Mouse (Mus musculus): ENCODE results near the gene Smc1b. TPM values are rescaled to one million over a fixed set of nuclear protein-coding genes. Genes with fewer than 3 reads are reported as not detected.

Smc1b gene
- polyA plus RNA-seq, 1 experiment from 2014 or later, result 0.04 TPM

- no peaks in the 10 kb centered on the region for H3K36me3 ChIP-seq (ENCODE audit: control insufficient read depth, insufficient read depth, low read length)
- WGBS, result 59% methylated on average over 12 of the region's 12 CpGs
- no peak overlapping the region for H3K4me3 ChIP-seq (ENCODE audit: low read depth, low read length)
- no peak overlapping the region for H3K27ac ChIP-seq (ENCODE audit: low read depth, low read length)
- no peak overlapping the region for H3K9ac ChIP-seq (ENCODE audit: low read depth, low read length)
- no peak overlapping the region for H3K4me2 ChIP-seq
- no peak for DNase-seq (ENCODE audit: low spot score)
- H3K27me3 ChIP-seq (replicated peaks; ENCODE audit: control insufficient read depth, insufficient read depth, low read length), result no peaks in the 10 kb centered on the region
- no peaks in the 10 kb centered on the region for H3K4me1 ChIP-seq (replicated peaks; ENCODE audit: control insufficient read depth, insufficient read depth, low read length)
- no peak for ATAC-seq (replicated peaks; ENCODE audit: low FRiP score)
- H3K9me3 ChIP-seq (ENCODE audit: control insufficient read depth, low read length), result no peaks in the 10 kb centered on the region
Observed at GRCm38 (mm10) chr15:85167086-85167679, 35.4 kb upstream of the Smc1b start.

- H3K27ac ChIP-seq (ENCODE audit: low read depth, low read length), result no peak overlapping the region
- no peak overlapping the region for H3K4me2 ChIP-seq
- H3K27me3 ChIP-seq (replicated peaks; ENCODE audit: control insufficient read depth, insufficient read depth, low read length), result no peaks in the 10 kb centered on the region
- ATAC-seq (replicated peaks; ENCODE audit: low FRiP score) (no peak), DNase-seq (ENCODE audit: low spot score) (no peak)
- 46% methylated on average over 11 of the region's 11 CpGs for WGBS
- H3K36me3 ChIP-seq (ENCODE audit: control insufficient read depth, insufficient read depth, low read length), result no peaks in the 10 kb centered on the region
- H3K4me3 ChIP-seq (ENCODE audit: low read depth, low read length), result no peak overlapping the region
- H3K4me1 ChIP-seq (replicated peaks; ENCODE audit: control insufficient read depth, insufficient read depth, low read length), result no peaks in the 10 kb centered on the region
- H3K9me3 ChIP-seq (ENCODE audit: control insufficient read depth, low read length), result no peaks in the 10 kb centered on the region
- H3K9ac ChIP-seq (ENCODE audit: low read depth, low read length), result no peak overlapping the region
Observed at GRCm38 (mm10) chr15:85166433-85166933, 34.7 kb upstream of the Smc1b start.

GRCm38 (mm10) chr15:85162693-85163663, 31.2 kb upstream of the Smc1b start:
- WGBS, result 40% methylated on average over 21 of the region's 21 CpGs
- H3K4me2 ChIP-seq, result no peak overlapping the region
- H3K36me3 ChIP-seq (ENCODE audit: control insufficient read depth, insufficient read depth, low read length), result no peaks in the 10 kb centered on the region
- no peaks in the 10 kb centered on the region for H3K4me1 ChIP-seq (replicated peaks; ENCODE audit: control insufficient read depth, insufficient read depth, low read length)
- no peaks in the 10 kb centered on the region for H3K27me3 ChIP-seq (replicated peaks; ENCODE audit: control insufficient read depth, insufficient read depth, low read length)
- no peak overlapping the region for H3K9ac ChIP-seq (ENCODE audit: low read depth, low read length)
- ATAC-seq (replicated peaks; ENCODE audit: low FRiP score) (no peak), DNase-seq (ENCODE audit: low spot score) (no peak)
- H3K9me3 ChIP-seq (ENCODE audit: control insufficient read depth, low read length), result no peaks in the 10 kb centered on the region
- no peak overlapping the region for H3K27ac ChIP-seq (ENCODE audit: low read depth, low read length)
- no peak overlapping the region for H3K4me3 ChIP-seq (ENCODE audit: low read depth, low read length)

GRCm38 (mm10) chr15:85161416-85161815, 29.7 kb upstream of the Smc1b start:
- H3K4me3 ChIP-seq (ENCODE audit: low read depth, low read length), result no peak overlapping the region
- no peaks in the 10 kb centered on the region for H3K27me3 ChIP-seq (replicated peaks; ENCODE audit: control insufficient read depth, insufficient read depth, low read length)
- H3K4me1 ChIP-seq (replicated peaks; ENCODE audit: control insufficient read depth, insufficient read depth, low read length), result no peaks in the 10 kb centered on the region
- no peak overlapping the region for H3K4me2 ChIP-seq
- H3K36me3 ChIP-seq (ENCODE audit: control insufficient read depth, insufficient read depth, low read length), result no peaks in the 10 kb centered on the region
- H3K9ac ChIP-seq (ENCODE audit: low read depth, low read length), result no peak overlapping the region
- DNase-seq (ENCODE audit: low spot score) (no peak), ATAC-seq (replicated peaks; ENCODE audit: low FRiP score) (no peak)
- no peaks in the 10 kb centered on the region for H3K9me3 ChIP-seq (ENCODE audit: control insufficient read depth, low read length)
- H3K27ac ChIP-seq (ENCODE audit: low read depth, low read length), result no peak overlapping the region

GRCm38 (mm10) chr15:85156198-85156597, 24.4 kb upstream of the Smc1b start:
- H3K36me3 ChIP-seq (ENCODE audit: control insufficient read depth, insufficient read depth, low read length), result no peaks in the 10 kb centered on the region
- no peak overlapping the region for H3K9ac ChIP-seq (ENCODE audit: low read depth, low read length)
- no peak overlapping the region for H3K27ac ChIP-seq (ENCODE audit: low read depth, low read length)
- H3K27me3 ChIP-seq (replicated peaks; ENCODE audit: control insufficient read depth, insufficient read depth, low read length), result no peaks in the 10 kb centered on the region
- no peak overlapping the region for H3K4me3 ChIP-seq (ENCODE audit: low read depth, low read length)
- WGBS, result 51% methylated on average over 4 of the region's 4 CpGs
- no peaks in the 10 kb centered on the region for H3K4me1 ChIP-seq (replicated peaks; ENCODE audit: control insufficient read depth, insufficient read depth, low read length)
- no peak overlapping the region for H3K4me2 ChIP-seq
- ATAC-seq (replicated peaks; ENCODE audit: low FRiP score) (no peak), DNase-seq (ENCODE audit: low spot score) (no peak)
- no peaks in the 10 kb centered on the region for H3K9me3 ChIP-seq (ENCODE audit: control insufficient read depth, low read length)

GRCm38 (mm10) chr15:85154091-85154490, 22.3 kb upstream of the Smc1b start:
- Histone ChIP-seq H3K4me2 (no peak overlapping the region), H3K4me3 (ENCODE audit: low read depth, low read length) (no peak overlapping the region), H3K36me3 (ENCODE audit: control insufficient read depth, insufficient read depth, low read length) (no peaks in the 10 kb centered on the region), H3K9me3 (ENCODE audit: control insufficient read depth, low read length) (no peaks in the 10 kb centered on the region), H3K9ac (ENCODE audit: low read depth, low read length) (no peak overlapping the region), H3K27me3 (replicated peaks; ENCODE audit: control insufficient read depth, insufficient read depth, low read length) (0 out of 2 replicates have a peak, but pooled peaks cover 3% of the 10 kb centered on the region), H3K27ac (ENCODE audit: low read depth, low read length) (no peak overlapping the region), H3K4me1 (replicated peaks; ENCODE audit: control insufficient read depth, insufficient read depth, low read length) (no peaks in the 10 kb centered on the region)
- ATAC-seq (replicated peaks; ENCODE audit: low FRiP score) (no peak), DNase-seq (ENCODE audit: low spot score) (no peak)
- WGBS, result 77% methylated on average over 3 of the region's 3 CpGs

GRCm38 (mm10) chr15:85152577-85152976, 20.8 kb upstream of the Smc1b start:
- Histone ChIP-seq H3K4me2 (no peak overlapping the region), H3K27ac (ENCODE audit: low read depth, low read length) (no peak overlapping the region), H3K9me3 (ENCODE audit: control insufficient read depth, low read length) (no peaks in the 10 kb centered on the region), H3K4me1 (replicated peaks; ENCODE audit: control insufficient read depth, insufficient read depth, low read length) (no peaks in the 10 kb centered on the region), H3K36me3 (ENCODE audit: control insufficient read depth, insufficient read depth, low read length) (no peaks in the 10 kb centered on the region), H3K9ac (ENCODE audit: low read depth, low read length) (no peak overlapping the region), H3K4me3 (ENCODE audit: low read depth, low read length) (no peak overlapping the region), H3K27me3 (replicated peaks; ENCODE audit: control insufficient read depth, insufficient read depth, low read length) (0 out of 2 replicates have a peak, but pooled peaks cover 3% of the 10 kb centered on the region)
- DNase-seq (ENCODE audit: low spot score) (no peak), ATAC-seq (replicated peaks; ENCODE audit: low FRiP score) (no peak)
- 70% methylated on average over 3 of the region's 3 CpGs for WGBS

- no peak overlapping the region for H3K27ac ChIP-seq (ENCODE audit: low read depth, low read length)
- no peak overlapping the region for H3K4me2 ChIP-seq
- no peaks in the 10 kb centered on the region for H3K9me3 ChIP-seq (ENCODE audit: control insufficient read depth, low read length)
- DNase-seq (ENCODE audit: low spot score), result peak; percentile 51
- 0 out of 2 replicates have a peak, but pooled peaks cover 3% of the 10 kb centered on the region for H3K27me3 ChIP-seq (replicated peaks; ENCODE audit: control insufficient read depth, insufficient read depth, low read length)
- no peak overlapping the region for H3K9ac ChIP-seq (ENCODE audit: low read depth, low read length)
- no peak overlapping the region for H3K4me3 ChIP-seq (ENCODE audit: low read depth, low read length)
- H3K4me1 ChIP-seq (replicated peaks; ENCODE audit: control insufficient read depth, insufficient read depth, low read length), result no peaks in the 10 kb centered on the region
- H3K36me3 ChIP-seq (ENCODE audit: control insufficient read depth, insufficient read depth, low read length), result no peaks in the 10 kb centered on the region
- WGBS, result 24% methylated on average over 13 of the region's 13 CpGs
- no peak for ATAC-seq (replicated peaks; ENCODE audit: low FRiP score)
Observed at GRCm38 (mm10) chr15:85151433-85151918, 19.7 kb upstream of the Smc1b start.
